Mouse (Mus musculus) lung, embryonic 15.5 days (tissue): Measurements from ENCODE around the gene H6pd. TPM values are rescaled to one million over a fixed set of nuclear protein-coding genes. Genes with fewer than 3 reads are reported as not detected.
A peak's percentile ranks its signal among the peaks of the same experiment; 100 is the strongest.

ENCODE experiments used
- ATAC-seq: fragments of 200-750 bp; cut with Nextera tagmentation; 2 replicates; pipeline ENCODE4 v1.8.0; 2017; ENCODE audit warnings: moderate number of reproducible peaks, borderline replicate concordance; ENCODE audit not compliant: low FRiP score, low TSS enrichment; ENCODE audit errors: extremely low read depth
- H3K27ac ChIP-seq: fragments of 300-500 bp; sonication (generic); 2 replicates; pipeline ENCODE4 v1.5.1; 2015; ENCODE audit warnings: moderate library complexity, mild to moderate bottlenecking, inconsistent platforms
- H3K27me3 ChIP-seq: fragments of 300-500 bp; sonication (generic); 2 replicates; pipeline ENCODE4 v1.6.1; 2015; ENCODE audit warnings: inconsistent platforms
- H3K36me3 ChIP-seq: fragments of 300-500 bp; sonication (generic); 2 replicates; pipeline ENCODE4 v1.6.1; 2015; ENCODE audit warnings: inconsistent platforms
- H3K4me1 ChIP-seq: fragments of 300-500 bp; sonication (generic); 2 replicates; pipeline ENCODE4 v1.6.1; 2015; ENCODE audit warnings: inconsistent platforms
- H3K4me2 ChIP-seq: fragments of 300-500 bp; sonication (generic); 2 replicates; pipeline ENCODE4 v1.6.1; 2015; ENCODE audit warnings: inconsistent platforms, mild to moderate bottlenecking, moderate library complexity
- H3K4me3 ChIP-seq: fragments of 300-500 bp; sonication (generic); 2 replicates; pipeline ENCODE4 v1.5.1; 2015; ENCODE audit warnings: mild to moderate bottlenecking, inconsistent platforms
- H3K9ac ChIP-seq: fragments of 300-500 bp; sonication (generic); 2 replicates; pipeline ENCODE4 v1.6.1; 2015; ENCODE audit warnings: inconsistent platforms
- H3K9me3 ChIP-seq: fragments of 300-500 bp; sonication (generic); 2 replicates; pipeline ENCODE4 v1.6.1; 2016; ENCODE audit warnings: inconsistent platforms
- WGBS: fragments of 180-500 bp; shearing (Covaris S2); methylation state at CpG from one replicate; pipeline ENCODE4 v1.1.7; 2015; 5-methylcytosine and 5-hydroxymethylcytosine counted together
- polyA plus RNA-seq: library from polyadenylated mRNA; unstranded; fragments of >200 nt; fragmentation: Nextera tagmentation; extraction: Ambion mirVana; gene quantifications from 2 replicates; pipeline ENCODE4 v1.2.1, GENCODE M21; 2015

H6pd gene
- polyA plus RNA-seq, 1 experiment from 2014 or later, result 29.3 TPM

- H3K4me3 ChIP-seq, result no peak overlapping the region
- H3K4me2 ChIP-seq, result no peak overlapping the region
- WGBS, result 61% methylated on average over 6 of the region's 6 CpGs
- H3K27me3 ChIP-seq, result no peaks in the 10 kb centered on the region
- no peak overlapping the region for H3K27ac ChIP-seq
- no peak overlapping the region for H3K9ac ChIP-seq
- no peaks in the 10 kb centered on the region for H3K9me3 ChIP-seq
- ATAC-seq, result no peak
- H3K36me3 ChIP-seq, result no peaks in the 10 kb centered on the region
- H3K4me1 ChIP-seq, result peaks cover 16% of the 10 kb centered on the region
Measured at GRCm38 (mm10) chr4:149965242-149965641, 43.6 kb downstream of the H6pd start.

GRCm38 (mm10) chr4:149964770-149965169 lies 44.1 kb downstream of the H6pd start:
- no peak overlapping the region for H3K9ac ChIP-seq
- no peak for ATAC-seq
- no peaks in the 10 kb centered on the region for H3K36me3 ChIP-seq
- 69% methylated on average over 3 of the region's 3 CpGs for WGBS
- no peaks in the 10 kb centered on the region for H3K27me3 ChIP-seq
- peaks cover 16% of the 10 kb centered on the region for H3K4me1 ChIP-seq
- no peak overlapping the region for H3K27ac ChIP-seq
- no peak overlapping the region for H3K4me2 ChIP-seq
- H3K4me3 ChIP-seq, result no peak overlapping the region
- no peaks in the 10 kb centered on the region for H3K9me3 ChIP-seq

- 79% methylated on average over 8 of the region's 8 CpGs for WGBS
- H3K36me3 ChIP-seq, result no peaks in the 10 kb centered on the region
- H3K27me3 ChIP-seq, result no peaks in the 10 kb centered on the region
- H3K9me3 ChIP-seq, result no peaks in the 10 kb centered on the region
- H3K4me2 ChIP-seq, result no peak overlapping the region
- peaks cover 16% of the 10 kb centered on the region for H3K4me1 ChIP-seq
- H3K9ac ChIP-seq, result no peak overlapping the region
- no peak for ATAC-seq
- H3K27ac ChIP-seq, result no peak overlapping the region
- no peak overlapping the region for H3K4me3 ChIP-seq
Measured at GRCm38 (mm10) chr4:149964285-149964684, 44.5 kb downstream of the H6pd start.

GRCm38 (mm10) chr4:149960391-149960790 lies 48.4 kb downstream of the H6pd start:
- Histone ChIP-seq H3K4me3 (no peak overlapping the region), H3K9me3 (no peaks in the 10 kb centered on the region), H3K36me3 (no peaks in the 10 kb centered on the region), H3K4me1 (peaks cover 10% of the 10 kb centered on the region), H3K4me2 (no peak overlapping the region), H3K27me3 (peaks cover 24% of the 10 kb centered on the region), H3K27ac (no peak overlapping the region), H3K9ac (no peak overlapping the region)
- WGBS, result 83% methylated on average over 7 of the region's 7 CpGs
- no peak for ATAC-seq

GRCm38 (mm10) chr4:149959816-149960215 lies 49.0 kb downstream of the H6pd start:
- peaks cover 12% of the 10 kb centered on the region for H3K4me1 ChIP-seq
- H3K36me3 ChIP-seq, result no peaks in the 10 kb centered on the region
- H3K4me2 ChIP-seq, result no peak overlapping the region
- no peak overlapping the region for H3K27ac ChIP-seq
- ATAC-seq, result no peak
- no peak overlapping the region for H3K9ac ChIP-seq
- no peak overlapping the region for H3K4me3 ChIP-seq
- no peaks in the 10 kb centered on the region for H3K9me3 ChIP-seq
- peaks cover 25% of the 10 kb centered on the region for H3K27me3 ChIP-seq
- 55% methylated on average over 10 of the region's 10 CpGs for WGBS

- peaks cover 17% of the 10 kb centered on the region for H3K4me1 ChIP-seq
- 3% methylated on average over 5 of the region's 5 CpGs for WGBS
- no peak overlapping the region for H3K27ac ChIP-seq
- no peak overlapping the region for H3K4me2 ChIP-seq
- H3K36me3 ChIP-seq, result no peaks in the 10 kb centered on the region
- H3K9me3 ChIP-seq, result no peaks in the 10 kb centered on the region
- H3K4me3 ChIP-seq, result no peak overlapping the region
- peaks cover 25% of the 10 kb centered on the region for H3K27me3 ChIP-seq
- no peak overlapping the region for H3K9ac ChIP-seq
- no peak for ATAC-seq
Measured at GRCm38 (mm10) chr4:149958566-149958965, 50.3 kb downstream of the H6pd start.

GRCm38 (mm10) chr4:149956048-149956447 lies 52.8 kb downstream of the H6pd start:
- peaks cover 35% of the 10 kb centered on the region for H3K27me3 ChIP-seq
- peaks cover 32% of the 10 kb centered on the region for H3K4me1 ChIP-seq
- H3K4me3 ChIP-seq, result no peak overlapping the region
- H3K36me3 ChIP-seq, result no peaks in the 10 kb centered on the region
- no peak overlapping the region for H3K27ac ChIP-seq
- H3K4me2 ChIP-seq, result peak overlapping the region; percentile 98; the same call in 1 of the 2 replicates
- no peak for ATAC-seq
- 32% methylated on average over 13 of the region's 13 CpGs for WGBS
- H3K9me3 ChIP-seq, result no peaks in the 10 kb centered on the region
- H3K9ac ChIP-seq, result no peak overlapping the region

GRCm38 (mm10) chr4:149955631-149956030 lies 53.2 kb downstream of the H6pd start:
- Histone ChIP-seq H3K27ac (no peak overlapping the region), H3K4me2 (peak overlapping the region; percentile 98), H3K9me3 (no peaks in the 10 kb centered on the region), H3K9ac (peak overlapping the region; percentile 38; the same call in 1 of the 2 replicates), H3K36me3 (no peaks in the 10 kb centered on the region), H3K4me3 (peak overlapping the region; percentile 65), H3K4me1 (peaks cover 34% of the 10 kb centered on the region), H3K27me3 (peaks cover 35% of the 10 kb centered on the region)
- ATAC-seq, result no peak
- WGBS, result 12% methylated on average over 15 of the region's 15 CpGs

GRCm38 (mm10) chr4:149954893-149955439 lies 53.9 kb downstream of the H6pd start, which contains the start of gene Spsb1:
Gene Spsb1, minus strand, starts transcription at chr4:149955043.
- Histone ChIP-seq H3K36me3 (no peaks in the 10 kb centered on the region), H3K27ac (peak within 1 kb of the TSS; percentile 69), H3K27me3 (peaks cover 35% of the 10 kb centered on the region), H3K9ac (peak within 1 kb of the TSS; percentile 71), H3K4me3 (peak within 1 kb of the TSS; percentile 65), H3K4me2 (peak within 1 kb of the TSS; percentile 98), H3K4me1 (peaks cover 34% of the 10 kb centered on the region), H3K9me3 (no peaks in the 10 kb centered on the region)
- under 1% methylated on average over 51 of the region's 51 CpGs for WGBS
- peak; percentile 92 for ATAC-seq

- peaks cover 38% of the 10 kb centered on the region for H3K4me1 ChIP-seq
- no peaks in the 10 kb centered on the region for H3K9me3 ChIP-seq
- H3K27me3 ChIP-seq, result peaks cover 35% of the 10 kb centered on the region
- peak overlapping the region; percentile 65 for H3K4me3 ChIP-seq
- peak overlapping the region; percentile 71 for H3K9ac ChIP-seq
- WGBS, result 4% methylated on average over 32 of the region's 32 CpGs
- no peak overlapping the region for H3K27ac ChIP-seq
- H3K4me2 ChIP-seq, result peak overlapping the region; percentile 98
- no peaks in the 10 kb centered on the region for H3K36me3 ChIP-seq
- no peak for ATAC-seq
Measured at GRCm38 (mm10) chr4:149953621-149954481, 55.0 kb downstream of the H6pd start.

- H3K36me3 ChIP-seq, result no peaks in the 10 kb centered on the region
- no peak overlapping the region for H3K27ac ChIP-seq
- H3K4me2 ChIP-seq, result 0 out of 2 replicates have a peak overlapping the region, but pooled peaks have one; percentile 98
- 87% methylated on average over 9 of the region's 9 CpGs for whole genome bisulfite sequencing
- H3K9ac ChIP-seq, result no peak overlapping the region
- peaks cover 29% of the 10 kb centered on the region for H3K27me3 ChIP-seq
- ATAC-seq, result no peak
- H3K9me3 ChIP-seq, result no peaks in the 10 kb centered on the region
- peaks cover 50% of the 10 kb centered on the region for H3K4me1 ChIP-seq
- no peak overlapping the region for H3K4me3 ChIP-seq
Measured at GRCm38 (mm10) chr4:149952201-149952600, 56.6 kb downstream of the H6pd start.

GRCm38 (mm10) chr4:149951201-149951600 lies 57.6 kb downstream of the H6pd start:
- Histone ChIP-seq H3K36me3 (no peaks in the 10 kb centered on the region), H3K4me1 (peaks cover 54% of the 10 kb centered on the region), H3K4me3 (no peak overlapping the region), H3K9ac (no peak overlapping the region), H3K4me2 (no peak overlapping the region), H3K9me3 (no peaks in the 10 kb centered on the region), H3K27me3 (peaks cover 19% of the 10 kb centered on the region), H3K27ac (no peak overlapping the region)
- no peak for ATAC-seq
- 72% methylated on average over 13 of the region's 13 CpGs for WGBS
